Mouse (Mus musculus): ENCODE data around the gene Arap1.

- TF ChIP-seq CTCF (conservative IDR thresholded peaks at IDR 0.05 in 1 of 2, IDR thresholded peaks at IDR 0.05 in 1 of 2; ENCODE audit: low read depth in 2 of 2, low read length in 2 of 2) (no peak), ETS1 (conservative IDR thresholded peaks at IDR 0.05; ENCODE audit: low read depth, low read length) (no peak), NRF1 (IDR thresholded peaks at IDR 0.05; ENCODE audit: low read depth, low read length) (no peak), POLR2A (IDR thresholded peaks at IDR 0.05; ENCODE audit: low read depth, low read length) (no peak), EP300 (IDR thresholded peaks at IDR 0.05; ENCODE audit: low read length) (no peak), MAX (IDR thresholded peaks at IDR 0.05; ENCODE audit: low read length) (no peak), BHLHE40 (IDR thresholded peaks at IDR 0.05; ENCODE audit: low read depth, low read length) (no peak), POLR2AphosphoS2 (IDR thresholded peaks at IDR 0.05; ENCODE audit: low read depth, low read length) (no peak), JUND (conservative IDR thresholded peaks at IDR 0.05; ENCODE audit: low read depth, low read length) (no peak)
Measured at GRCm38 (mm10) chr7:101306841-101307240, 41.0 kb upstream of the Arap1 start.

All from CH12.LX (cell line).